Mouse (Mus musculus) heart, postnatal 10 days (tissue): Measurements from ENCODE around the gene Trpv2. TPM values are rescaled to one million over a fixed set of nuclear protein-coding genes. Genes with fewer than 3 reads are reported as not detected.
"Not testable (repeated sequence)": the region's sequence is repeated elsewhere in the genome, so short reads cannot be mapped to it uniquely, and the experiment has no call there.

ENCODE experiments used
- DNase-seq, 2 experiments: peaks; one replicate each; pipeline ENCODE4 v3.0.0; 2021
- intact Hi-C: fragments of 180-260 bp; cut with DNase I; formaldehyde crosslinking; loops from one replicate; pipeline ENCODE4 v1.15.1; 2025
- total RNA-seq, 2 experiments: library from RNA; stranded (reverse); gene quantifications; 2 replicates each; pipeline ENCODE4 v1.2.3; 2021

Gene Trpv2
- total RNA-seq, 2 experiments from 2014 or later, result 4.3 to 4.5 TPM

DNA sequence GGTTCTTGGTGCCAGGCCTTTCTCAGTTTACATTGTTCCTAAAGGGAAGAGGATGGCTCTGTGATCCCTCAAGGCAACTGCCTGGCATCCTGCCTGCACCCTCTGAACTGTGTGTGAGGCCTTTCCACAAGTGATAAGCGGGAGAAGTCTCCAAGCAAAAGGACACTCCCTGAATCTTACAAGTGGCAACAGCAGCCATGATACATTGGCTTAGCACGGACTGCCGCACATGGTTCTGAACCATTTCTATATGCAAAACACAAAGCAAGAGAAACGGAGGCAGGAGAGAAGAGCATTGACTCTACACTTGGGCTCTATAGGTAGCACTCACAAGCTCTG, 71.0 kb downstream of the Trpv2 start:
- intact Hi-C loops, result no loop called here
- DNase-seq, result peak in 1 of 2 experiments; percentile 50

DNA sequence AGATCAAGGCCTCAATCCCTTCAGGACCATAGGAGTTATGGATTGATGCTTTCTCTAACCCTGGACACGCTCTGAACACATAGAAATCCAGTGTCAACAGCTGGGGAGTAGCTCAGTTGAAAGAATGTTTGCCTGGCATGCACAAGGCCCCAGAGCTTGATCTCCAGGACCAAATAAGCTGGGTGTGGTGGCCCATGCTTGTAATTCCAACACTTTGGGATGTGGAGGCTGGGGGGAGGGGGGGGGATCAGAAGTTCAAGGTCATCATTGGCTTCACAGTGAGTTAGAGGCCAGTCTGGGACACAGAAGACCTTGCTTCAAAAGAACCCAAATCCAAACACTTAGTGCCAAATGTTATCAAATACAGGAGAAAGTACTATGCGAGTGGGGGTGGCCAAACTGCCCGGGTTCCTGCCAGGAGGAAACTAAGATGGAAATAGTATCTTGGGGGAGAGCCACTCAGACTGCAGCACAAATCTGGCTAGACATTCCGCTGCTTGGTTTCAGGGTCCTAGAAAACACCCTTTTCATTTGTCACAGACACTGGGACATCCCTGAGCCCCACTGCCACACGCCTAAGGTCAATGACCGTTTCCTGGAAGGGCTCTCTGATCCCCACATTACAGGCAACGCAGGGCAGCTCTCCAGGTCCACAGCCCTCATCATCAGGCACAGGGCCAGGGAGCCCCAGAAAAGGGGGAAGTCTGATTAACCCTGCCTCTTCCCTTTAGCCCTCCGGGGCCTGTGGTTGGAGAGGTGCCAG, 71.6 kb downstream of the Trpv2 start:
- peak; percentile 75 to 78 for DNase-seq
- intact Hi-C loops, result loop anchor here (2.0 kb wide), 1 partner anchor 17 kb away; no protein-coding TSS in a partner anchor

DNA sequence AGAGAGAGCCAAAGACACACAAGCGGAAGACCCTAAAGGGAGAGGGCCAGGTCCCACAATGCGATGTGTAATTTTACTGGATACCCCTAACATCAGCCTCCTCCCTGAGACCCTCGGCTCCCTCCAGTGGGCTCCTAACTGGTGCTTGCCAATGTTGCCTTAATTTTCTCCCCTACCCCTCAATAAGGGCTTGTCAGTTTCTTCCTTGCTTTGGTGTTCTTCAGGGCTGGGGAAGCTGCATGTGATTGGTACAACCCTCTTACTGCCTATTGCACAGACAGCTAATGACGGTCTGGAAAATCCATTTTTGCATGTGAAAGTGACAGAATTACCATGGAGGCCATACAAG, 72.2 kb downstream of the Trpv2 start:
- no peak for DNase-seq
- intact Hi-C loops, result loop anchor here (2.0 kb wide), 1 partner anchor 18 kb away; no protein-coding TSS in a partner anchor

DNA sequence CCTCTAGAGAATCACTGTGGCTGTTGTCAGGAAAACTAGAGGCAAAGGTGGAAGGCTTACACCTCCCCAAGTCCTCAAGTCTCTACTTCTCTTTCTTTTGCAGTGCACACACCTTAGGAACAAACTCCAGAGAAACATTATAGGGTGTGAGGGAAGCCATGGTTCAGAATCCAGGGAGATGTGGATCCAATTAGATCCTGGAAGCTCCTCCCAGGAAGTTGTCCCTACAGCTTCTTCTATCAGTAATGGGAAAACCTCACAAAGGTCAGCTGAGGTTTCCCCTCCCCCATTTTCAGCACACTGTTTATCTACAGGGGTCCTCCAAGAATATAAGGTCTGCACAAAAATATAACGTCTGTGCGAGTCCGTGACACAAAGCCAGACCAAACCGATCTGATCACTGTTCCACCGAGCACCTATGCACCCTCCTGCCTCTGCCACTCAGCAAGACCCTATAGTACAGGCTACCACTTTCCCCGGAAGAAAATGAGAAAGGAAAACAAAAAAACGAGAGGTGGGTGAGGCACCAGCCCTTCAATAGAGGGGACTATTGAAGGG, 72.8 kb downstream of the Trpv2 start:
- intact Hi-C loops, result loop anchor here (2.0 kb wide), 1 partner anchor 18 kb away; no protein-coding TSS in a partner anchor
- DNase-seq, result peak in 1 of 2 experiments; percentile 41

DNA sequence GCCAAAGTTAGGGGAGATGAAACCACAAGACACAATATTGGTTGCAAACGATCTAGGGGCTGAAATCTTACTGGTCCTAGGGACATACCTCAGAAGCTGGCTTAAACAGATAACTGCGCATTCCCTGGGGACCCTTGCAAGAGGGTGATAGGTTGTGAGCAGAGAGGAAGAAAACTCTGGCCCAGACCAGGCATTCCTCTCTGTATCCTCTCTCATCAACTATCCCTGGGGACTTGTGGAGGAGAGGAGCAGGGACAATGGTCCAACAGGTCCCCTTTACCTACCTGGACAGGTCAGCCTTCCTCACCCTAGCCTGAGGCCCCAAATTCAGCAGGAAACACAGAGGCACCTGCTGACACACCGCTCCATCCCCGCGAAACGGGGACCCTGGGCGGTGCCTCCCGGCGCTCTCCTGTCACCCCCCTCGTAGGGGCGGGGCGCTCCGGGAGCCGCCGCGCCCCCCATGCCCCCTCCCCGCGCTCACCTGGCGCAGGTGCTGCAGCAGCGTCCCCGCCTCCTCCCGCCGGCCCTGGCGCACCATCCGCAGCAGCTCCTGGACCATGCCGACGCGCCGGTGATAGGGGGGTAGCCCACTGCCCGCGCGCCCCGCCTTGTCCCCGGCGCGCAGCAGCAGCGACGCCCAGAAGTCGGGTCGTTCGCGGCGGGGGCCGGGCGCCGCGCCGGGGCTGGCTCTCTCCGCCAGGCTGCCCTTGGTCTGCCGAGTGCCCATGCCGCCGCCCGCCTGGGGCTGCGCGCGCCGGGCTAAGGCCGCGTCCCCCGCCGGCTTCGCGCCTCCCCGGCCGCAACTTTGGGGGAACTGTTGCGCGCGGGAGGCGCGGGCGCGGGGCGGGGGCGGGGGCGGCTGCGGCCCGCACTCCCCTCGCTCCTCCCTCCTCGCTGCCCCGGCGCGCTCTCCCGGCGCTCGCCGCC, 73.6 kb downstream of the Trpv2 start, which contains the start of gene Lrrc75a:
TSS of gene Lrrc75a (minus strand) at position 863 of the 930 bp plus-strand sequence.
- intact Hi-C loops, result loop anchor here (1.0 to 2.0 kb wide), 3 partner anchors 19 to 35 kb away; no protein-coding TSS in a partner anchor
- peak; percentile 49 to 61 for DNase-seq

DNA sequence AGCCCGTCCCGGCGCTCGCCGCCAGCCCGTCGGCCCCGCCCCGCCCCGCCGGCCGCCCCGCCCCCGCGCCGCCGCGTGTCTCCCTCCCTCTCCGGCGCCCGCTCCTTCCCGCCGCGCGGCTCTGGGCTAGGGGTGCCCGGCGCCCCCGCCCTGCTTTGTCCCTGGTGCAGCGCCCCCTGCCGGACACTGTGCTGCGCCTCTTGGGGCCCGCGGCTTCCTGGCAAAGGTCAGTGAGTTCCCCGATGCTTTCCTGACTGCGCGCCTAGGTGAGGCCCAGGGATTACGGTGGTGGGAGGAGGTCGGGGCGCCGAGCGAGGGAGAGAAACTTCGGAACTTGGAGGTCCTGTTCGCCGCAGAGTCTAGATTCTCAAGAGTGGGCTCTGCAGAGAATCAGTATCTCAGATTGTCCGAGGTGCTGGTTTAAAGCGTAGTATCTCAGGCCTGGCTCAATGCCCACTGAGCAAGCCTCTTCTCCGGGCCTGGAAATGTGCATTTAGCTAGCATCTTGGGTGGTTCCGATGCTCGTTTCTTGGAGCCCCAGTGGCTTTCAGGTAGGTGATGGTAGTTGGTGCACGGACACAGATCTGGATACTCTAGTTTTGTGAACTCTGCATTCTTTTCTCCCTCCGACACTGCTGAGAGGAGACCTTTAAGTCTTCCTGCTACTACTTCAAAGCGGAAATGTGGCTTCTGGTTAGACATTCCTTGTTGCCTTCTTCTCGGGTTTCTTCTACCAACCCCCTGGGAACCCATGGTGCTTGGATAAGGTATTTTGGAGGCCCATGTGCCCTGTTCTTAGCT, 74.5 kb downstream of the Trpv2 start, which contains the start of gene Mmgt2:
TSS of gene Mmgt2 (plus strand) at position 74 of the 801 bp plus-strand sequence.
- peak; percentile 97 to 98 for DNase-seq
- intact Hi-C loops, result loop anchor here (1.0 to 2.0 kb wide), 2 partner anchors 26 to 35 kb away; no protein-coding TSS in a partner anchor

DNA sequence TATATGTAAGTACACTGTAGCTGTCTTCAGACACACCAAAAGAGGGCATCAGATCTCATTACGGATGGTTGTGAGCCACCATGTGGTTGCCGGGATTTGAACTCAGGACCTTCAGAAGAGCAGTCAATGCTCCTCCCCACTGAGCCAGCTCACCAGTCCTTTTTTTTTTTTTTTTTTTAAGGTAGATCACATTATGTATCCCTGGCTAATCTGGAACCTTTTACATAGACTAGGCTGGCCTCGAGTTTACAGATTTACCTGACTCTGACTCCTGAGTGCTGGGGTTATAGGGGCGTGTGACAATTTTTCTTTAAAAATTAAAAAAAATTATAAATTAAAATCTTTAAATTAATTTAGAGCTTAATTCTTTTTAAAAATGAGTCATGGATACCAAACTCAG, 75.5 kb downstream of the Trpv2 start:
- not testable (repeated sequence) for DNase-seq
- intact Hi-C loops, result loop anchor here (2.0 kb wide), 1 partner anchor 25 kb away; no protein-coding TSS in a partner anchor

Other genes starting within 250 kb of the Trpv2 start
- gene Pigl, start 116.0 kb upstream of the Trpv2 start, total RNA-seq, result 1 to 10 TPM; 2.7 to 3.6 TPM
- gene Ncor1, start 115.9 kb upstream of the Trpv2 start, total RNA-seq, result 100 to 1,000 TPM; 137 to 148 TPM
- gene Cenpv, start 35.2 kb upstream of the Trpv2 start, total RNA-seq, result 10 to 100 TPM; 19.3 to 19.8 TPM
- 100 to 1,000 TPM; 678 to 750 TPM for gene Ubb, start 23.3 kb upstream of the Trpv2 start, total RNA-seq
- 10 to 100 TPM; 12.0 to 12.3 TPM for gene Lrrc75a, start 74.0 kb downstream of the Trpv2 start, total RNA-seq
- gene Mmgt2, start 74.2 kb downstream of the Trpv2 start, total RNA-seq, result 10 to 100 TPM; 10.8 to 15.8 TPM
- gene Zfp287, start 157.4 kb downstream of the Trpv2 start, total RNA-seq, result 1 to 10 TPM; 3.4 to 4.6 TPM
- not detected for gene Gm10428, start 178.6 kb downstream of the Trpv2 start, total RNA-seq
- gene Zfp286, start 215.0 kb downstream of the Trpv2 start, total RNA-seq, result 1 to 10 TPM; 1.5 to 2.1 TPM
- gene Trim16, start 245.7 kb downstream of the Trpv2 start, total RNA-seq, result 1 to 10 TPM; 8.2 to 9.4 TPM